Mouse (Mus musculus): ENCODE measurements at regions not wholly inside any gene's neighbourhood (a gene's known extent, or its start where the extent isn't known, plus 50 kb on each side); places are given as distances from the start of the nearest gene placed in this dataset.
A peak's percentile ranks its signal among the peaks of the same experiment; 100 is the strongest.

- Histone ChIP-seq H3K9me3 (ENCODE audit: control insufficient read depth, low read length) (no peaks in the 10 kb centered on the region), H3K27me3 (replicated peaks; ENCODE audit: control insufficient read depth, insufficient read depth, low read length) (no peaks in the 10 kb centered on the region), H3K4me2 (ENCODE audit: low read depth, low read length) (no peak overlapping the region), H3K4me1 (ENCODE audit: control insufficient read depth, insufficient read depth, low read length) (no peaks in the 10 kb centered on the region), H3K4me3 (ENCODE audit: low read depth, low read length) (no peak overlapping the region), H3K27ac (replicated peaks; ENCODE audit: low read depth, low read length) (no peak overlapping the region), H3K9ac (ENCODE audit: low read depth, low read length) (no peak overlapping the region), H3K36me3 (ENCODE audit: control insufficient read depth, insufficient read depth, low read length) (no peaks in the 10 kb centered on the region)
- no peak for ATAC-seq (ENCODE audit: low read depth)
- 65% methylated on average over 2 of the region's 2 CpGs for WGBS
- DNase-seq (ENCODE audit: low spot score), result no peak
Observed at GRCm38 (mm10) chr3:139913639-139914330, 708.3 kb downstream of the Stpg2 start.

- no peaks in the 10 kb centered on the region for H3K27me3 ChIP-seq (replicated peaks; ENCODE audit: control insufficient read depth, insufficient read depth, low read length)
Observed at GRCm38 (mm10) chr3:139922267-139922666, 716.8 kb downstream of the Stpg2 start.

GRCm38 (mm10) chr3:139933039-139933438 is 727.5 kb downstream of the Stpg2 start:
- WGBS, result 64% methylated on average over 4 of the region's 4 CpGs
- DNase-seq (ENCODE audit: low spot score), result no peak
- H3K9ac ChIP-seq (ENCODE audit: low read depth, low read length), result no peak overlapping the region
- H3K27me3 ChIP-seq (replicated peaks; ENCODE audit: control insufficient read depth, insufficient read depth, low read length), result no peaks in the 10 kb centered on the region
- H3K9me3 ChIP-seq (ENCODE audit: control insufficient read depth, low read length), result no peaks in the 10 kb centered on the region
- H3K4me2 ChIP-seq (ENCODE audit: low read depth, low read length), result no peak overlapping the region
- no peaks in the 10 kb centered on the region for H3K36me3 ChIP-seq (ENCODE audit: control insufficient read depth, insufficient read depth, low read length)
- H3K4me3 ChIP-seq (ENCODE audit: low read depth, low read length), result no peak overlapping the region
- ATAC-seq (ENCODE audit: low read depth), result no peak
- H3K4me1 ChIP-seq (ENCODE audit: control insufficient read depth, insufficient read depth, low read length), result no peaks in the 10 kb centered on the region
- no peak overlapping the region for H3K27ac ChIP-seq (replicated peaks; ENCODE audit: low read depth, low read length)

More at GRCm38 (mm10) chr3:139922267-139922666, 716.8 kb downstream of the Stpg2 start:
- H3K4me1 ChIP-seq (ENCODE audit: control insufficient read depth, insufficient read depth, low read length), result no peaks in the 10 kb centered on the region
- 62% methylated on average over 3 of the region's 3 CpGs for WGBS
- H3K4me2 ChIP-seq (ENCODE audit: low read depth, low read length), result no peak overlapping the region
- H3K36me3 ChIP-seq (ENCODE audit: control insufficient read depth, insufficient read depth, low read length), result no peaks in the 10 kb centered on the region
- no peaks in the 10 kb centered on the region for H3K9me3 ChIP-seq (ENCODE audit: control insufficient read depth, low read length)
- no peak for DNase-seq (ENCODE audit: low spot score)
- H3K9ac ChIP-seq (ENCODE audit: low read depth, low read length), result no peak overlapping the region
- no peak for ATAC-seq (ENCODE audit: low read depth)
- H3K4me3 ChIP-seq (ENCODE audit: low read depth, low read length), result no peak overlapping the region
- no peak overlapping the region for H3K27ac ChIP-seq (replicated peaks; ENCODE audit: low read depth, low read length)

- Histone ChIP-seq H3K4me2 (ENCODE audit: low read depth, low read length) (no peak overlapping the region), H3K36me3 (ENCODE audit: control insufficient read depth, insufficient read depth, low read length) (no peaks in the 10 kb centered on the region), H3K4me3 (ENCODE audit: low read depth, low read length) (no peak overlapping the region), H3K9ac (ENCODE audit: low read depth, low read length) (no peak overlapping the region), H3K27ac (replicated peaks; ENCODE audit: low read depth, low read length) (no peak overlapping the region), H3K9me3 (ENCODE audit: control insufficient read depth, low read length) (no peaks in the 10 kb centered on the region), H3K4me1 (ENCODE audit: control insufficient read depth, insufficient read depth, low read length) (no peaks in the 10 kb centered on the region), H3K27me3 (replicated peaks; ENCODE audit: control insufficient read depth, insufficient read depth, low read length) (no peaks in the 10 kb centered on the region)
- no peak for DNase-seq (ENCODE audit: low spot score)
- no peak for ATAC-seq (ENCODE audit: low read depth)
- WGBS, result 81% methylated on average over 2 of the region's 2 CpGs
Observed at GRCm38 (mm10) chr3:139946209-139946608, 740.7 kb downstream of the Stpg2 start.

GRCm38 (mm10) chr3:139947247-139947646 is 741.8 kb downstream of the Stpg2 start:
- no peaks in the 10 kb centered on the region for H3K9me3 ChIP-seq (ENCODE audit: control insufficient read depth, low read length)
- no peaks in the 10 kb centered on the region for H3K36me3 ChIP-seq (ENCODE audit: control insufficient read depth, insufficient read depth, low read length)
- H3K9ac ChIP-seq (ENCODE audit: low read depth, low read length), result no peak overlapping the region
- ATAC-seq (ENCODE audit: low read depth) (no peak), DNase-seq (ENCODE audit: low spot score) (no peak)
- H3K4me1 ChIP-seq (ENCODE audit: control insufficient read depth, insufficient read depth, low read length), result no peaks in the 10 kb centered on the region
- no peak overlapping the region for H3K4me3 ChIP-seq (ENCODE audit: low read depth, low read length)
- no peaks in the 10 kb centered on the region for H3K27me3 ChIP-seq (replicated peaks; ENCODE audit: control insufficient read depth, insufficient read depth, low read length)
- no peak overlapping the region for H3K4me2 ChIP-seq (ENCODE audit: low read depth, low read length)
- H3K27ac ChIP-seq (replicated peaks; ENCODE audit: low read depth, low read length), result no peak overlapping the region
- 61% methylated on average over 4 of the region's 4 CpGs for WGBS

GRCm38 (mm10) chr3:139949096-139949495 is 743.6 kb downstream of the Stpg2 start:
- no peaks in the 10 kb centered on the region for H3K36me3 ChIP-seq (ENCODE audit: control insufficient read depth, insufficient read depth, low read length)
- no peak overlapping the region for H3K4me2 ChIP-seq (ENCODE audit: low read depth, low read length)
- no peak overlapping the region for H3K4me3 ChIP-seq (ENCODE audit: low read depth, low read length)
- H3K4me1 ChIP-seq (ENCODE audit: control insufficient read depth, insufficient read depth, low read length), result no peaks in the 10 kb centered on the region
- no peaks in the 10 kb centered on the region for H3K9me3 ChIP-seq (ENCODE audit: control insufficient read depth, low read length)
- no peak overlapping the region for H3K9ac ChIP-seq (ENCODE audit: low read depth, low read length)
- 57% methylated on average over 4 of the region's 4 CpGs for WGBS
- ATAC-seq (ENCODE audit: low read depth), result no peak
- DNase-seq (ENCODE audit: low spot score), result peak; percentile 37
- H3K27me3 ChIP-seq (replicated peaks; ENCODE audit: control insufficient read depth, insufficient read depth, low read length), result no peaks in the 10 kb centered on the region
- H3K27ac ChIP-seq (replicated peaks; ENCODE audit: low read depth, low read length), result no peak overlapping the region

GRCm38 (mm10) chr3:139950016-139950705 is 744.7 kb downstream of the Stpg2 start:
- WGBS, result 74% methylated on average over 8 of the region's 8 CpGs
- Histone ChIP-seq H3K4me2 (ENCODE audit: low read depth, low read length) (no peak overlapping the region), H3K4me1 (ENCODE audit: control insufficient read depth, insufficient read depth, low read length) (no peaks in the 10 kb centered on the region), H3K27me3 (replicated peaks; ENCODE audit: control insufficient read depth, insufficient read depth, low read length) (no peaks in the 10 kb centered on the region), H3K4me3 (ENCODE audit: low read depth, low read length) (no peak overlapping the region), H3K9ac (ENCODE audit: low read depth, low read length) (no peak overlapping the region), H3K27ac (replicated peaks; ENCODE audit: low read depth, low read length) (no peak overlapping the region), H3K36me3 (ENCODE audit: control insufficient read depth, insufficient read depth, low read length) (no peaks in the 10 kb centered on the region), H3K9me3 (ENCODE audit: control insufficient read depth, low read length) (no peaks in the 10 kb centered on the region)
- ATAC-seq (ENCODE audit: low read depth) (no peak), DNase-seq (ENCODE audit: low spot score) (no peak)

- 82% methylated on average over 8 of the region's 8 CpGs for WGBS
- no peak for ATAC-seq (ENCODE audit: low read depth)
- no peak overlapping the region for H3K4me3 ChIP-seq (ENCODE audit: low read depth, low read length)
Observed at GRCm38 (mm10) chr3:139951516-139951915, 746.0 kb downstream of the Stpg2 start.

GRCm38 (mm10) chr3:139978172-139978571 is 772.7 kb downstream of the Stpg2 start:
- Histone ChIP-seq H3K9me3 (ENCODE audit: control insufficient read depth, low read length) (no peaks in the 10 kb centered on the region), H3K4me1 (ENCODE audit: control insufficient read depth, insufficient read depth, low read length) (no peaks in the 10 kb centered on the region), H3K27me3 (replicated peaks; ENCODE audit: control insufficient read depth, insufficient read depth, low read length) (no peaks in the 10 kb centered on the region), H3K36me3 (ENCODE audit: control insufficient read depth, insufficient read depth, low read length) (no peaks in the 10 kb centered on the region), H3K27ac (replicated peaks; ENCODE audit: low read depth, low read length) (no peak overlapping the region), H3K4me3 (ENCODE audit: low read depth, low read length) (no peak overlapping the region), H3K9ac (ENCODE audit: low read depth, low read length) (no peak overlapping the region), H3K4me2 (ENCODE audit: low read depth, low read length) (no peak overlapping the region)
- no peak for ATAC-seq (ENCODE audit: low read depth)
- WGBS, result 36% methylated on average over 1 of the region's 1 CpGs
- peak; percentile 13 for DNase-seq (ENCODE audit: low spot score)

More at GRCm38 (mm10) chr3:139951516-139951915, 746.0 kb downstream of the Stpg2 start:
- DNase-seq (ENCODE audit: low spot score), result no peak
- H3K27ac ChIP-seq (replicated peaks; ENCODE audit: low read depth, low read length), result no peak overlapping the region
- no peak overlapping the region for H3K9ac ChIP-seq (ENCODE audit: low read depth, low read length)
- no peaks in the 10 kb centered on the region for H3K4me1 ChIP-seq (ENCODE audit: control insufficient read depth, insufficient read depth, low read length)
- no peaks in the 10 kb centered on the region for H3K9me3 ChIP-seq (ENCODE audit: control insufficient read depth, low read length)
- no peaks in the 10 kb centered on the region for H3K36me3 ChIP-seq (ENCODE audit: control insufficient read depth, insufficient read depth, low read length)
- H3K27me3 ChIP-seq (replicated peaks; ENCODE audit: control insufficient read depth, insufficient read depth, low read length), result no peaks in the 10 kb centered on the region
- H3K4me2 ChIP-seq (ENCODE audit: low read depth, low read length), result no peak overlapping the region

All from embryonic facial prominence, embryonic 14.5 days (tissue).